Mouse (Mus musculus) C2C12 (cell line): ENCODE data around the gene Prss50. TPM values are rescaled to one million over a fixed set of nuclear protein-coding genes. Genes with fewer than 3 reads are reported as not detected.

Source experiments
- H3K27me3 ChIP-seq: one replicate; pipeline ENCODE4 v1.6.1; 2011; ENCODE audit not compliant: control insufficient read depth, insufficient read depth, insufficient read length
- H3K36me3 ChIP-seq: one replicate; pipeline ENCODE4 v1.6.1; 2011; ENCODE audit not compliant: control insufficient read depth, insufficient read depth
- H3K4me3 ChIP-seq: one replicate; pipeline ENCODE4 v1.5.1; 2011; ENCODE audit warnings: mild to moderate bottlenecking, control low read depth; ENCODE audit not compliant: poor library complexity, insufficient read depth, severe bottlenecking
- H3K79me2 ChIP-seq: one replicate; pipeline ENCODE4 v1.6.1; 2011; ENCODE audit not compliant: control insufficient read depth, insufficient read depth
- H3K79me3 ChIP-seq: one replicate; pipeline ENCODE4 v1.6.1; 2011; ENCODE audit warnings: low read depth, control low read depth
- H3ac ChIP-seq: one replicate; pipeline ENCODE3; 2011; ENCODE audit warnings: low read depth; ENCODE audit not compliant: control insufficient read depth, insufficient read length
- CEBPB ChIP-seq: IDR thresholded peaks from one replicate; pipeline ENCODE4 v1.6.1; 2011; ENCODE audit warnings: low read depth, mild to moderate bottlenecking, control low read depth, moderate library complexity
- CTCF ChIP-seq: IDR thresholded peaks from one replicate; pipeline ENCODE4 v1.5.1; 2011; ENCODE audit not compliant: control insufficient read depth, insufficient read depth, insufficient read length
- FOSL1 ChIP-seq: IDR thresholded peaks from one replicate; pipeline ENCODE4 v1.8.0; 2011; ENCODE audit warnings: mild to moderate bottlenecking, low read length; ENCODE audit not compliant: poor library complexity, insufficient read depth, severe bottlenecking
- MAX ChIP-seq: IDR thresholded peaks from one replicate; pipeline ENCODE4 v1.6.1; 2011; ENCODE audit warnings: mild to moderate bottlenecking, control low read depth
- MYOD1 ChIP-seq: IDR thresholded peaks from one replicate; pipeline ENCODE4 v1.6.1; 2011; ENCODE audit warnings: low read depth; ENCODE audit not compliant: control insufficient read depth, insufficient read length
- MYOG ChIP-seq: IDR thresholded peaks from one replicate; pipeline ENCODE4 v1.6.1; 2011; ENCODE audit not compliant: control insufficient read depth, insufficient read length; ENCODE audit errors: extremely low read depth
- USF1 ChIP-seq: IDR thresholded peaks from one replicate; pipeline ENCODE4 v1.6.1; 2011; ENCODE audit warnings: low read depth, mild to moderate bottlenecking, control low read depth, moderate library complexity
- polyA plus RNA-seq: library from polyadenylated mRNA; unstranded; fragments of >200 nt; fragmentation: generic; extraction: Trizol; gene quantifications from one replicate; pipeline ENCODE4 v1.2.1, GENCODE M21; 2012; ENCODE audit warnings: missing spikeins

Prss50 gene
- polyA plus RNA-seq, 1 experiment: 0.04 TPM

DNA sequence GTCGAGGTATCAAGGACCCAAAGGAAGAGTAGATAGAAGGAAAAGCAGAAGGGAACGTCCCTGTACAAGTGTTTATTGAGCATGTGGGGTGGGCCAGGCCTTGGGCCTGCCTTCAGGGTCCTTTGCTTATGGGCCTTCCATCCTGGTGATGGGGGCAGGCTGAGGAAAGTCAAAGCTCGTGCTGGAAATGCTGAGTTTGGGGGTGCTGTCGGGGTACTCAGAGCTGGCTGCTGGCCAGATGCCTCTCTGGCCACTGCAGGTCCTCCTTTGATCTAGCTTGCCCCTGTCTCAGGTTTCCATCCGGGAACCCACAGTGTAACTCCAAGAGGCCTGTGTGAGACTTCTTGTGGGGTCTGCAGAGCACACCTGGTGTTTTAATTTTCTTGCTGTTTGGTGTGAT, 756 bp downstream of the Prss50 start:
- Histone ChIP-seq H3K4me3 (no peak overlapping the region), H3K79me3 (no peaks in the 10 kb centered on the region), H3ac (no peak overlapping the region), H3K79me2 (no peaks in the 10 kb centered on the region), H3K27me3 (peaks cover 5% of the 10 kb centered on the region), H3K36me3 (no peaks in the 10 kb centered on the region)
- TF ChIP-seq MAX (no peak), USF1 (no peak), CEBPB (no peak), MYOG (no peak), CTCF (no peak)

- TF ChIP-seq MYOD1 (no peak), FOSL1 (no peak), CEBPB (no peak), MAX (no peak), MYOG (no peak), CTCF (no peak), USF1 (no peak)
- Histone ChIP-seq H3K79me2 (no peaks in the 10 kb centered on the region), H3K27me3 (peaks cover 5% of the 10 kb centered on the region), H3K4me3 (no peak overlapping the region), H3K79me3 (no peaks in the 10 kb centered on the region), H3ac (no peak overlapping the region), H3K36me3 (no peaks in the 10 kb centered on the region)
These were observed 1.3 kb downstream of the Prss50 start for GRCm38 (mm10) chr9:110858967-110859596.

DNA sequence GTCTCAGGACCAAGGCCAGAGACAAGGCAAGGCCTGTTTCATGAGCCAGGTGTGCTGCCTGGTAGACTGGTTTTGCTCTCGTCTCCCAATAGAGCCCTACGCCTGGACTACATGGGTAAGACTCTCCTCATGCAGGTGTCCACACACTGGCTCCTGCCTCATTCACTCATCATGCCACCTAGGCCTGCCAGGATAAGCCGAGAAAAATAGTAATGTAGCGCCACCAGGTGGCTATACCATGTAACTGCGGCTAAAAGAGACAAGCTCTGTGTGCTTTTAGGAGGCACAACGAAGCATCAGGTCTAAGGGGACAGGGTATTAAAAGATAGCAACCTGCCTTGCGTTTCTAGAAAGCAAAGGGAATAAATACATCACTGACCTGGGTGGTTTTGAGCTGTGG, 13.3 kb downstream of the Prss50 start:
- H3K79me3 ChIP-seq: no peaks in the 10 kb centered on the region
- no peaks in the 10 kb centered on the region for H3K79me2 ChIP-seq
- no peak overlapping the region for H3K4me3 ChIP-seq
- TF ChIP-seq CTCF: peak; percentile 61
- no peak for TF ChIP-seq MAX
- TF ChIP-seq USF1: no peak
- no peak for TF ChIP-seq MYOD1
- no peak overlapping the region for H3ac ChIP-seq
- peaks cover 13% of the 10 kb centered on the region for H3K27me3 ChIP-seq
- H3K36me3 ChIP-seq: no peaks in the 10 kb centered on the region

GRCm38 (mm10) chr9:110873681-110874659, 16.2 kb downstream of the Prss50 start:
- Histone ChIP-seq H3K27me3 (peaks cover 13% of the 10 kb centered on the region), H3K79me3 (no peaks in the 10 kb centered on the region), H3K79me2 (no peaks in the 10 kb centered on the region), H3K4me3 (no peak overlapping the region), H3ac (no peak overlapping the region), H3K36me3 (no peaks in the 10 kb centered on the region)
- TF ChIP-seq CTCF: no peak
- TF ChIP-seq CEBPB: no peak
- no peak for TF ChIP-seq MYOG

DNA sequence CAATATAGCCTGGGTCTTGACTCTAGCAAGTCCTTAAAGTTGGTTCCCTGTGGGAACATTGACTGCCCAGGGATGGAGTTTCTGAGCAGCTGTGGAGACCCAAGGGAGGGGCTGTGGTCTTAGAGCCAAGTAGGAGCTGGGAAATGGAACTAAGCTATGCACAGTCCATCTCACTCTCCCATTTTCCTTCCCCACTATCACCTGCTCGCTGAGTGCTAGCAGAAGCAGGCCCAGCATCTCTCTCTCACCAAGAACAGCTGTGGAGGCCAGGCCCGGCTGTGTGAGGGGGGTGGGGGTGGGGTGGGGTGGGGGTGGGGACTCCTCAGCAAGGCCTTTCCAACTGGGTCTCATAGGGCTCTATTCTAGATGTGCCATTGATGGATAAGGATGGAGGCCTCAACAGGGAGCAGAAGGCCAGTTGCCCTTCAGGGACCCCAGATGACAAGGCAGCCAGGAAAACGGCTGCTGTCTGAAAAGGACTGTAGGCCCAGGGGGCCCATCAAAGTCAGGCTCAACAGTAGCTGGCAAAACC, 17.0 kb downstream of the Prss50 start:
- no peaks in the 10 kb centered on the region for H3K79me2 ChIP-seq
- no peak overlapping the region for H3K4me3 ChIP-seq
- peaks cover 13% of the 10 kb centered on the region for H3K27me3 ChIP-seq
- no peak for TF ChIP-seq FOSL1
- H3ac ChIP-seq: no peak overlapping the region
- H3K79me3 ChIP-seq: no peaks in the 10 kb centered on the region
- H3K36me3 ChIP-seq: no peaks in the 10 kb centered on the region

GRCm38 (mm10) chr9:110875288-110875695, 17.5 kb downstream of the Prss50 start:
- TF ChIP-seq CEBPB: no peak
- TF ChIP-seq USF1: no peak
- no peak for TF ChIP-seq CTCF
- TF ChIP-seq FOSL1: no peak
- TF ChIP-seq MYOG: no peak
- no peak for TF ChIP-seq MYOD1
- TF ChIP-seq MAX: no peak
- H3K27me3 ChIP-seq: peaks cover 13% of the 10 kb centered on the region

More at GRCm38 (mm10) chr9:110875288-110875695, 17.5 kb downstream of the Prss50 start:
- H3K79me2 ChIP-seq: no peaks in the 10 kb centered on the region
- H3K4me3 ChIP-seq: no peak overlapping the region
- H3K36me3 ChIP-seq: no peaks in the 10 kb centered on the region
- no peaks in the 10 kb centered on the region for H3K79me3 ChIP-seq
- H3ac ChIP-seq: no peak overlapping the region
